Mouse (Mus musculus) heart, postnatal 25 days (tissue): ENCODE results near the gene Casz1. TPM values are rescaled to one million over a fixed set of nuclear protein-coding genes. Genes with fewer than 3 reads are reported as not detected.
A peak's percentile ranks its signal among the peaks of the same experiment; 100 is the strongest.

Source experiments
- DNase-seq: peaks from one replicate; pipeline ENCODE4 v3.0.0; 2022; ENCODE audit warnings: low spot score
- intact Hi-C: fragments of 180-260 bp; cut with DNase I; formaldehyde crosslinking; loops from one replicate; pipeline ENCODE4 v1.15.1; 2025
- total RNA-seq, 2 experiments: library from RNA; stranded (reverse); gene quantifications; 2 replicates each; pipeline ENCODE4 v1.2.3; 2021

Gene Casz1
- total RNA-seq, 2 experiments from 2014 or later, result 42.1 to 44.7 TPM

DNA sequence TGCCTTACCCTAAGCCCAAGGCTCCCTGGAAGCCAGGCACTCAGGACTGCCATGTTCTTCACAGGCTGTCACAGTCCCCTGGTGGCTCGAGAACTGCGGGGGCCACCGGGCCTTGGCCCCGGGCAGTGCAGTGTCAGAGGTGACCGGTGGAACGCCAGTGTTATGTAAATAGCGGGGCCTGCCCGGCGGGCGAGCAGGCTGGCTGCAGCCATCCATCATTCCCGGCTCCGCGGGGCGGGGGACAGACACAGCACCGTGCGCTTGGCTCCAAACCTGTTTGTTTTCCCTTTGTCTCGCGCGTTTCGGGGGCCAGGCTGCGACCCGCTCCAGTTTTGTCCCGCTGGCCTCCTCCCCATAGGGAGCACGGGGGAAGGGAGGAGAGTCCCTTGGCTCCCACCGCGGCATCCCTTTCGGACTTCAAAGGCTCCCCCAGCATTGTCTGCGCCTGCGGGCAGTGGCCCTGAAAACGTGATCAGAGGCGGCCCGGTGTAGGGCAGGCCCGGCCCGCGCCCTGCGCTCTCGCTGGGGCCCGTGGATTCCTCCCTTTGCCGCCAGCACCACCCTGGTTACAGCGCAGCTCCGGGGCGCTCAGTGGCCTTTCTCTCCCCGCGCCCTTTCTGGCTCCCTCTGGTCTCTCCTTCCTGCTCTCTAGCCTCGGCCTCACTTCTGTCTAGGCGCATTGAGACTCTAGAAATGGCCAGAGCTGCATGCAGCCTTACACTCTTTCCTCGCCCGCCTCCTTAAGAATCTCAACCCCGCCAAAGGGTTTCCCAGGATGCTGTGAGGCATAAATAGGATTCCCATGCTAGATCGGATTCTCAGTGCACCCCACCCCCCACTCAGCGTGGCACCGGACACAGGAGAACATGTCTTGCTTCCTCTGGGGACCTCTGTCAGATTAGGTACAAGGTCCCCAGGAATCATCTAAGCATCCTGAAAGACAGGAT, 86.9 kb downstream of the Casz1 start:
- intact Hi-C loops, result no loop called here
- DNase-seq, result no peak

DNA sequence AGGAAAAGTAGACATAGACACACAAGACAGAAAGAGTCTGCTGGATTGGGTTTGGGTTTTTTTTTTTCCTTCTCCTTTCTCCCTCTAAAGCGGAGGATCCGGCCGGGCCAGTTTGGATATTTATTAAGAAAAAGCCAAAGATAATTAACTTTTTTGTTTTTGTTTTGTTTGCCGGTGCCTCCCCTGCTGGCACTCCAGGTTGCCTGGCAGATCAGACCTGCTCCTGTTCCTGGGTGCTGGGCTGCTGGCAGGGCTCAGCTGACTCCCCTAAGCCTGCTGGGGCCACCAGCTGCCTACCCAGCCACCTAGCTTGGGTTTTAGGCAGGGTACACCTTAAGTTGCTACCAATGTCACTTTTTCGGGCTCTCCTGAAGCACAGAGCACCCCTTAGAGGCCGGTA, 91.9 kb downstream of the Casz1 start:
- intact Hi-C loops, result no loop called here
- DNase-seq, result no peak

DNA sequence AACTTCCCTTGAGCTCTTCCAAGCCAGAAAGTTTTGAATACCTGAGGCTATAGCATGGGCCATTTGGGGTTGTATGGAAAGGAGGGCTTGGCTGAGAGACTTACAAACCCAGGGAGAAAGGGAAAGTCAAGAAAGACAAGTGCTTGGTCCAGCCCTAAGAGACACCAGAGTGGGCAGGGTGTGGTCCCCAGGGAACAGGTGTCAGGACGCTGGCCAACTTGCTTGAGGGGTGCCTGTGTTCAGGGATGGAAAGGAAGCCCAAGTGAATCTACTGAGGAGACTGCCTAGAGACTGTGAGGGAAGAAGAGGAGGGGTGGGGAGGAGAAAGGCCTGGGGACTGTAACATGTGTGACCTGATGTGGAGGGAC, 95.7 kb downstream of the Casz1 start:
- intact Hi-C loops, result loop anchor here (2.0 to 5.0 kb wide), 4 partner anchors 17 to 172 kb away; no protein-coding TSS in a partner anchor
- DNase-seq, result no peak

DNA sequence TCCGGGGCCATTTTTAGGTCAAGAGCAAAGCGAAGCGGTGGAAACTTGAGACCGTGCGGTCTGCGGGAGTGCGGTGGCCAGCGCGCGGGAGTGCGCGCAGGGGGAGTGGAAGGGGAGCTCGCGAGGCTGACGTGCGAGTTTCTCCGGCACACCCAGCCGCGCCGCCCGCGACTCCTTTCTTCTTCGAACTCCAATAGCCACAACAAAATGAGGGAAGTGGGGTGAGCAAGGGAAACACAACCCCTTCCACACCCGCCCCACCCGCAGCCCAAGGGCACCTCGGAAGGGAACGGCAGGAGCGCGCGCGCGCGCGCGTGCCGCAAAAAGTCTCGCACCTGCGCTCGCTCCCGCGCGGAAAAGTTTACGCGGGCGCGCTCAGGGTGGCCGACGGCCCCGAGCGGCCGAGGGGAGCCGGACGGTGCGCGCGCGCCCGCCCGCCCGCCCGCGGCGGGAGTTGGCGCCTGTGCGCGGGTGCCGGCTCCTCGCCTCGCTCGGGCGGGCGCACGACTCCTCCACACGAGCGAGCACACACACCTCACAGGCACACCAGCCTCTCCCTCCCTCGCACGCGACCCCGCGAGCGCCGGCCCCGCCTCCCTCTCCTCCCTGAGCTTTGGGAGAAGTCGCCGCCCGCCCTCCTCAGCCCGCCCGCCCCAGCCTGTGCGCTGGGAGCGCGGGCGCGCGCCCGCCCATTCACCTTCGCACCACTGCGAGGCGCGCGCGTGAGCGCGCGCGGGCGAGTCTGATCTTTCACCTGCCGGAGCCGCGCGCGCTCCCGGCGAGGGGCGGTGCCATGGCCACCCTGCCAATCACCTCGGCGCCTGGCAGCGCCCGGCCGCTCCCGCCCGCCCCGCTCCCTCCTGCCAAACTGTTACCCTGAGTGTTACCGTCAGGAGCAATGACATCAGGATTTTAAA, 96.3 kb downstream of the Casz1 start:
- DNase-seq, result peak; percentile 62
- intact Hi-C loops, result loop anchor here (5.0 kb wide), 3 partner anchors 52 to 172 kb away; no protein-coding TSS in a partner anchor

DNA sequence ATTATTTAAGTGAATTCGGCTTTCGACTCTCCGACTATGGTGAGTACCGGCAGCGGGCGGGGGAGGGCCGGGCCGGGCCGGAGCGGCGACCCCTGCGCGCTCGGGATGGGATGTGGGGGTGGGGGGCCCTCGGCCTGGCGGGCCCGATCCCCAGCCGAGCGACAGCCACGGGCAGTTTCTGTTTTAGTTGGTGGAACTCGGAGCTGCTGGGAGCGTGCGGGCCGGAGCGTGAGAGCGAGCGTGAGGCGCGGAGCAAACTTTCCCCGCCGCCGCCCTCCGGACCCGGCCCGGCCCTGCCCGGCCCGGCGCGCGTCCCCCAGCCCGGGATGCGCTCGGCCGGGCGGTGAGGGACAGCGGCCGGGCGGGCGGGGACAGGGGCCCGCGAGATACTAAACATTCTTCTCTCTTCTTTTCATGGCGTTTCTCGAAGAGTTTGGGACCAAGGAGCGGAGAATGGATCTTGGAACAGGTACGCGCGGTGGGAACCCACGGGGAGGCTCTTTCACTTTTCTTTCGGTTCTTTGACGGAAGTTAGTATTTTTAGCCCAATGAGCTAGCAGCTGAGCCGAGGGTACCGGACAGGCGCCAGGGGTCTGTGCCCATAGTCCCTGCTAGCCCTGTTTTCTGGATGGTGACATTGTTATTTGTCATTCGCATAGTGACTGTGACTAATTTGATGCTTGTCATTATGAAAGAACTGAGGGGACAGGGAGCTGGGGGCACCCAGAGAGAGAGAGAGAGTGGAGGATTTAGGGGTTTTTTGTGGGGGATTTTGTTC, 97.2 kb downstream of the Casz1 start:
- DNase-seq, result no peak
- intact Hi-C loops, result loop anchor here (5.0 kb wide), 3 partner anchors 51 to 171 kb away; no protein-coding TSS in a partner anchor

DNA sequence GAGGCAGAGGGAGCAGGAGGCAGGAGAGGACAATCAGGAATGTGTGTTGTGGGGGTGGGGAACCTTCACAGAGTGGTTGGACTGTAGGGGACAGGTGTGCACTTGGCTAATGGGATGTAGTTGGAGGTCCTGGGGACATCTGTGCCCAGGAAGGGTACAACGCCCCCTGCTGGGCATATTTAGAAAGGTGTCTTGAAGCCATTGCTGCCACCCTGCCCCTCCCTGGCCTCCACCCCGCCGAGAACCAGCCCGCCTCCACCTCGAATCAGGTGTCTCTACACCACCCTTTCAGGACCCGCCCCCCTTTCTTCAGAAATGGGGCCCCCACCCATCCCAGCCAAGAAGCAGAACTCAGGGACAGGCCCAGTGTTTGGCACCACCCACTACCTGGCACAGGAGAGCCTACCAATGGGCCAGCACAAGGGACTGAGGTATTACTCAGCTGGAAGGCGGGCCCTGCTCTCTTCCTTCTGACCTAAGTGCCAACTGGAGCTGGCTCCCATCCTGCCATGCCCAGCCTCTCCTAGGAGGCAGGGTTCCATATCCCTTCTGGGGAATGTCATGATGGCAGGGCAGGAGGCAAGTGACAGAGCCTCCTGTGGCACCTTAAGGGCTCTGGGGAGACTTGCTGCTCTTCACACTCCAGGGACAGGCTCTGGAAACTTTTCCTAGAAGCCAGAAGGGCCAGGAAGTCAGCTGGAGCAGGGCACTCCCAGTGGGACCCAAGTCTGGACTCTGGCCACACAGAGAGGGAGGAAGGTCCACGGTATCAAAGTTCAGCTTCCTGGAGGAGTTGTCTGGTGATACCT, 98.9 kb downstream of the Casz1 start:
- DNase-seq, result no peak
- intact Hi-C loops, result loop anchor here (5.0 kb wide), 3 partner anchors 49 to 169 kb away; no protein-coding TSS in a partner anchor

DNA sequence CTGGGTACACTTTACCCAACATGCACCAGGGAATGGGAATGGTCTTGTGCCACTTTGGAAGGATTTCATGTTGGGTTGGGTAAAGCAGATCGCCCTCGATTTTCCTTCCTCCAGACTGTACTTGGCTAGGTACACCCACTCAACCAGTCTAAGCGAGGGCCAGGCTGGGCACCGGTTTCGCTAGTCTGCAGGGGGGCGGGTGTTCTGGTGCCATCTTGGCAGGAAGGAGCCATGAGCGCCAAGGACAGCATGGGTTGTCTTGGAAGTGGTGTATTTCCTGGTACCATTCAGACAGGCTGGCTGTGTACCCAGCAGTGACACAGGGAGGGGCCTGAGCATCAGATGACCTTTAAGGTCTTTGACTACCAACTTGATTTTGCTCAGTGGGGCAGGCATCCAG, 101.1 kb downstream of the Casz1 start:
- intact Hi-C loops, result no loop called here
- DNase-seq, result no peak

DNA sequence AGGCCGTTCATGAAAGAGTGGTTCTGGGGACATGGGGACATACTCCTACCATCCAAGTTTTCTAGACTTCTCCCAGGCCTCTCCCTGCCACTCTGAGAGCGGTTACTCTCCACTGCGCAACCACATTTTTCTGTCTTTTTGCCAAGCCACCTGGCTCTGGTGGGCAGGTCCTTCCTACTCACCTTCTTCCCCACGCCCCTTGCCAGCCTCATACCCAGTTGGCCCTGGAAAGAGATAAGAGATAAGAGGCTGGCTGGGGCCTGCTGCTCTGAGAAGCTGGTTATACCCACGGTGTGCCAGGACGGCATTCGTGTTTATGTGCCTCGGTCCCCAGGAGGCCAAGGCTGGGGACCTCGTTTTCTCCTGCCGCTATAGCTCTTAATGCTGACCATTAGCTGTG, 102.6 kb downstream of the Casz1 start:
- intact Hi-C loops, result no loop called here
- no peak for DNase-seq

DNA sequence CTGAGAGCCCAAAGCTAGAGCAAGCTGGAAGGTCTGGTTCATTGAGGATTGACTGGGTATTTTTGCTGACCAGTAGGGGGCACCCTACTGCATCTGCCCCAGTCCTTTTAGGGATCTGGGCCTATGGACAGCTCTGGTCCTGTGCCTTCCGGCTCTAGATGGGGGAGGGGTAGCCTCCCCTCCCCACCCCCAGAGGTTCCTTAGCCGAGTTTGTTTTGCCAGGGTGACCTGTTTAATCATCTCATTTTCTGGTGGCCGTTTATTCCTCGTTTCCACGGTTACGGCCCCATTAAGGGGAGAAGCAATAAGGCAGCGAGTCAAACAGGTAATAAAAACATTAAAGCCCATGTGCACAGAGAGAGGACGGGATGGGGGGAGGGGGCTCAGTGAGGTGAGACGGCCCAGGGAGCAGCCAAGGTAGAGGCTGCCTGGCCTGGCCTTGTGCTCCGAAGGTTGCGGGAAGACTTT, 104.0 kb downstream of the Casz1 start:
- intact Hi-C loops, result no loop called here
- no peak for DNase-seq

DNA sequence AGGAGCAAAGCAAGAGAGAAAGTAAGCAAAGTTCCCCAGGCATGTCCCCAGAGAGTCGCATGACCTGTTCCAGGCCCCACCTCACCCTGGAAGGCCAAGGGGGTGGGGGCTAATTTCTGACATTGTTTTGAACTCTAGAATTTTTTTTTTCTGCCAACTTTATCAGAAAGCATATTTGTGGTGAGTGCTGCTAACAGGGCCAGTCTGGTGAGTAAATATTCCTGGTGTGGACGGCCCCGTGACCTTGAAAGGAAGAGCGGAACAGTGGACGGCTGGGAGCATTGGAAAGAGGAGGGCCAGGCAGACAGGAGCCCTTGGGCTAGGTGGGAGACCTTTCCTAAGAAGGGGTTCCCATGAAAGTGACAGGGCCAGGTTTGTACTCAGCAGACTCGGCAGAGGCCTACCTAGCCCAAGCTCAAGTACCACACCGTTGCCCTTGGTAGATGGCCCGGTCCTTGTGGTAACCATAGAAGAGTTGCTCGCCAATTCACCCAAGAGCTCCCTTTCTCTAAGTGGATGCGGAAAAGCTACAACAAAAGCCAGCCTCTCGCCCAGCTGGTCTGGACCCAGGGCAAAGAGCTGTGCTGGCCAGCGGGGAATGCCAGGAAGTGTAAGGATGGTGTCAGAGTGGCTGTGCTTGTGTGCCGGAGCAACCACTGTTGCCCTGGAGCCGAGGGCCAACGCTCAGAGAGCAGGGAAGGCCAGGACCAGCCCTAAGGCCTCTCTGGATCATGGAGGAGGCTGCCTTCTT, 104.7 kb downstream of the Casz1 start:
- intact Hi-C loops, result no loop called here

DNA sequence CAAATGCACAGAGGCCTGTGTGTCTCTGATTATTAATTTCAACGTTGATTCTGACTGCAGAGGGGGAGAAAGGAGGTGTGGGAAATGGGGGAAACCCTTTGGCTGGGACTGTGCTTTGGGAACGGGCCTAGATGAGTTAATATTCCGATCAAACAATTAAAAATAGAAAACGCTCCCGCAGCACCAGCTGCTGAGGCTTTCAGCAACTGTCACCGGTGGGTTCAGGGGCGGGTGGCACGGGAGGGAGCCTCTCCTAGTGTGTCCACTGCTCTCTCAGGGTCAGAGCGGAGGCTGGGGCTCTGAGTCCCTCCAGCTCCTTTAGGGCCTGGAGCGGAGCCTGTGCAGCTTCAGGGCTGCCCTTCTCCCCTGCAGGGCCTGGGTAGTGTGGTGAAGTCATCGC, 105.3 kb downstream of the Casz1 start:
- intact Hi-C loops, result no loop called here
- DNase-seq, result no peak

More for the DNA sequence above, 104.7 kb downstream of the Casz1 start:
- no peak for DNase-seq

DNA sequence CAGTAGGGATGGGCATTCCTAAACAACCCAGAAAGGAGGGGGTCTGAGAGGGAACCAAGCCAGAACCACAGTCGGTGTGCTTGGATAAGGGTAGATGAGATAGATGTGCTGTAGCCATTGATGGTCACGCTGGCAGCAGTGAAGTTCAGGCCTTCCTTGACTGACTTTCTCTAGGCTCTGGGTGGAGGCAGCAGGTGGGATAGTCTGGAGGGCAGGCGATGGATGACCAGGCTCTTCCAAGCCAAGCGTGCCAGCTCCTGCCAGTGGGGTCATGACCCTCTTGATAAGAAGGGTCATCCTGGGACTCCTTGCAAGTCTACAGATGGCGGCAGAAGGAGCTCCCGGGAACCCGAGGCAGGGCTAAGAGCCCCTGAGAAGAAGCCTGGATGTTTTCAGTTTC, 107.9 kb downstream of the Casz1 start:
- DNase-seq, result no peak
- intact Hi-C loops, result no loop called here

DNA sequence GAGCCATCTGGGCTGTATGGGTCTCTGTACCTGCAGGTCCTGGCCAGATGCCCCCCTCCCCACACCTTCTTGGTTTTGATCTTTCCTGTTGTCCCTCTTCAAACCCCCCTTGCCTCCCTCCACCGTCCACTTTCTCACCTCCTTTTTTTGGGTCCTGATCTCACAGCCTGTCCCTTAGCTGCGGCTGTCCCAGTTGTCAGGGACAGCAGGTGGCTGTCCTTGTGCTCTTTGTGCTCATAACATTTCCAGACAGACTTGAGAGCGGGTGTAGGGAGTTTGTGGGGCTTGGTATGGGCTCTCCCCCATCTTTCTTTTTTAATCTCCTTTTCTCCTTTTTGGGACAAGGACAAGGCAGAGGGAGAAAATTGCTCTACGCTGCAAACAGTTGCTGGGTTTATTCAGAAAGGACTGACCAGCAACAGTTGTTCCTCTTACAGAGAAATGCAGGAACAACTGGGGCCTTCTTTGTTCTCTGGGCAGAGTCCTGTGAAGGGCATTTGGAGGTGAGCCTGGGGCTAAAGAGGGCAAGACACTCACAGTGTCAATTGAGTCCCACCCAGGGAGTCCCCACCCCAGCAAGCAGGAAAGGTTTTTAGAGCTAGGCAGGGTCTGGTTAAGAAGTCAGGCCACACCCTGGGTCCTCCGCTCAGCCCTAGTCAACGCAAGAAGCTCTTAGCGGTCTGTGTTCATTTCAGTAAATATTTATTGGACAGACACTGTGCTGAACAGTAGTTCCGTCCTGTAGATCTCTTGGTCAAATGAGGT, 108.8 kb downstream of the Casz1 start:
- DNase-seq, result no peak
- intact Hi-C loops, result no loop called here

DNA sequence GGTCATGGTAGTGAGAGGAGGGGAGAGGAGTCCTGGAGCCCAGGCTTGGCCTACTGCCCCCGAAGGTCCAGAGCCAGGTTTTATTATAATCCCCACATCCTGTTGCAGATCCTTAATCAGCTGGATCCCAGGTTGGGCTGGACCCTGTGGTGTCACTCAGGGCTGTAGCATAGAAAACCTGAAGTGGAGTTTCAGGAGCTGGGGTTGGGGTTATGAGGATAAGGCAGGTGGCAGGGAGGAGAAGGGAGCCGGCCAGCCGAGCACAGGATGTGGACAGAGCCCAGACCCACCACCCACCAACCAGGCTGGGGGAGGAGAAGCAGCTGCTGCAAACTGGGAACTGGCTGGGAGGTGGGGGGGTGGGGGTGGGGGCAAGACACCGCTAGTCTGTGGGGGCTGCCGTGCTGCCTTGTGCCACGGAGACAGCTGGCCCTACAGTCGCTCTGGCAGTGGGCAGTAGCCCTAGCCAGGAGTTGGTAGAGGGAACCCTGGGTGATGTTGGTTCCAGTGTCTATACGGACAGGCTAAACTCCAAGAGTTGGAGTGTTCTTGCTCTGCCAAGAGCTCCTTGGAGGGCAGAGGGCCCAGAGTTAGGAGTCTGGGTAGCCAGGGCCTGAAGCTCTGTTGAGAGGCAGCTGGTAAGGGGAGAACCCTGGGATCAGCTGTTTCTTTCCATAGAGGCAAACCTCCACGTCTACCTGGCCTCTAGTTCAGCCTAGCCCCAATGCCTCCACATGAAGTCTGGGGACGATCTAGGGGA, 110.8 kb downstream of the Casz1 start:
- intact Hi-C loops, result loop anchor here (2.0 kb wide), 1 partner anchor 112 kb away; no protein-coding TSS in a partner anchor
- DNase-seq, result peak; percentile 38

DNA sequence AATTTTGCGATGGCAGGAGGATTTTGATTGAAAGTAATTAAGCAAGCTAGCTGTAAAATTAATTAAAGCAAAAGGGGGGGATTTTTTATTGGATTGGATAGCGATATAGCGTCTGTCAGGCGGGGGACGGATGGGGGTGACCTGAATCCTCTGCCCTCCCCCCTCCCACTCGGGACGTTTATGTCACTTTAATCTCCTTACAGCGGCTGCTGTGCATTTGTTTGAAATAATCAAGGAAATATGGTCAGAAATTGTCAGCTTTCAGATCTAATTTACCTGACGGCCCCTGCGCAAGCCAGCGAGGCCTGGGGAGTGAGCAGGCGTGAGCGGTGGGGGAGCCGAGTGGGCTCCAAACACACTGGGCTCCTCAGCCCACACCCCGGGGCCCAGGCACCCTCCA, 111.6 kb downstream of the Casz1 start:
- no peak for DNase-seq
- intact Hi-C loops, result loop anchor here (2.0 kb wide), 1 partner anchor 113 kb away; no protein-coding TSS in a partner anchor

DNA sequence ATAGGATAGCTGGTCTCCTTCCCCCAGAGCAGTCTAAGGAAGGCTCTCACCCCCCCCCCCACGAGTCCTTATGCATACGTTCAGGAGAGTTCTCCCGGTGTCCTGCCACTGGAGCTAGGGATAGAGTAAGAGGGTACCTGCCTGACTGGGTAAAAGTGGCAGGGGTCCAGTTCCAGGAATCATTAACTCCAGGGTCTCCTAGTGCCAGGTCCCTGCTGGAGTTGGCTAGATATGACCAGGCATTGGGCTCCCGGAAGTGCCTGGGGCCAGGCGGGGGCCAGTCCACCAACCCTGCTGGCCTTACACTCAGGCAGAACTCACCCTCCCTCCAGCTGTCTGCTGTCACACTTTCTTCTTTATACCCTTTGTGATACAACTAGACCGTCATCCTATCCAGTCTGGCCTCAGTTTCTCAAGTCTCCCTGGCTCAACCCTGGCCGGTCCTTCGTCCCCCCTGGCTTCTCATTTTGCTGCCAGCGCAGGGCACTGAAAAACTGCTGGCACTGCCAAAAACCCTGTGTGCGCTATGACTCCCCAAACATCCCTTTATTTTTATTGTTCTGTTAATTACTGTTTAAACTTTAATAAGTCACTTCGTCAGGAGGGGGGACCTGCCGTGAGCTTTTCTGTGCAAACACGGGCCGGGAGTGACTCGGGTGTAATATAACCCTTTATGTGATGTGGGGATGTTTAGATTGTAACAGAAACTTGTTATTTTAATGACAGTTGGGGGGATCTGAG, 114.6 kb downstream of the Casz1 start:
- intact Hi-C loops, result no loop called here

More for the DNA sequence above, 114.6 kb downstream of the Casz1 start:
- no peak for DNase-seq
